Mouse (Mus musculus): ENCODE measurements at regions not wholly inside any gene's neighbourhood (a gene's known extent, or its start where the extent isn't known, plus 50 kb on each side); places are given as distances from the start of the nearest gene placed in this dataset.

DNA sequence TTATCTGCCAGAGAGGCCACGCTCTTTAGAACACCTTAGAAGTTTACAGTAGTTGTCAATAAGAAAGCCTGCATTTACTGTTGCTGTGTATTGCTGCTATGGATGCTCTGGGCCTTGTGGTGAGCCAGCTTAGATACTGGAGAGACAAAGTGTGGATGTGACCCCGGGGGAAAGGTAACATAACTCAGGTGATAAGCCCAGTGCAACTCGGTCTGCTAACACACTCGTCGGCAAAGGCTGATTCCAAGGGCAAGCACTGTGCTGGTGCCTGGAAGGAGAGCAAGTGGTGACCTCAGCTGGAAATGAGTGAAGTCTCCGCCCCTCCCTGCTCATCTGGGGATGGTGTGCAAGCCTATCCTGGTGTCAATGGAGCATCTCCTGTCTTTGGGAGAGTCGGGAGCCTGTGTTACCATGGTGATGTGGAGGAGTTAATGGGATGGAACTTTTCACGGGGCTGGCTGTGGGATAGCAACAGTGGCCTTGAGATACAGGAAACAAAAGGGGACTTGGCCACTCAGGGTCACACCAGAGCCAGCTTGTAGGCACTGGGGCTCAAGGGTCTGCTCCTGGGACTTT lies 151.5 kb downstream of the Melk start:
- TF ChIP-seq CTCF (IDR thresholded peaks at IDR 0.05; ENCODE audit: low read depth, low read length), result no peak
- TF ChIP-seq POLR2A (IDR thresholded peaks at IDR 0.05; ENCODE audit: insufficient read depth, low read length), result no peak
